Mouse (Mus musculus) megakaryocyte, embryonic 14.5 days (primary cell): Measurements from ENCODE around the gene 1700020N01Rik.

ENCODE experiments used
- FLI1 ChIP-seq: IDR thresholded peaks from 2 replicates; pipeline ENCODE4 v1.6.1; 2012; ENCODE audit warnings: low read length, inconsistent platforms, mixed read lengths
- GATA1 ChIP-seq: IDR thresholded peaks from 3 replicates; pipeline ENCODE4 v1.6.1; 2012; ENCODE audit warnings: mixed read lengths, low read length, inconsistent platforms, borderline replicate concordance

DNA sequence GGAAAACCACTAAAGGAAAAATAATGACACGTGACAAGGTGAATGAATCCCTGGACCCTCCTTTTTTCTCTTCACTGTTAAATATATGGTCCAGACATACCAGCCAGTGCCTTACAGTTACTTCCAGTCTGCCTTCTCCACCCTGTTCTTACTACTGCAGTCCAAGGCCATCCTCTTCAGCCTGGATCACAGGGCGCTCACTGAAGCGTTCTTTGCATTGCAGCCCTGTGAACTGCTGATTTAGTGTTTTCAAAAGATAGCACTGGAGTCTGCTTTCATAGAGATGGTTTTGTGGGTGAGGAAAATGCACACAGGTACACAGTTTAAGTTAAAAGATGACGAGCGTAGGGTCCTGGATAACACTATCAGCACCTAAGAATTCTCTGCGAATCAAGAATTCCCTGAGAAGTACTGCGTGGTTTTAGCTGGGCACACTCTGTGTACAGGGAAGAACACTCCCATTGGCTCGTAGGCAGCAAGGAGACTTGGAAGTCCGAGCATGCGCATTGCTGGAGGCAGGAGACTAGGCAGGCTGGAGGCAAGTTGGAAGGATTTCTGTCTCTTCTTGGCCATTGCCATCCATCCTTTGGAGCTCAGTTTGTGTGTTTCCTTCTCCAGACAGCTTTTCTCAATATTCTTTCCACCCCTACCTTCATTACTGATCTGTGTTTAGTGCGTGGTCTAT lies 37.9 kb upstream of the 1700020N01Rik start:
- TF ChIP-seq GATA1 (no peak), FLI1 (no peak)
